Mouse (Mus musculus) layer of hippocampus, adult 18-20 months (tissue): ENCODE results near the gene Tmem9. TPM values are rescaled to one million over a fixed set of nuclear protein-coding genes. Genes with fewer than 3 reads are reported as not detected.

Experiments
- DNase-seq, 2 experiments: peaks; one replicate each; pipeline ENCODE4 v3.0.0; 2022; ENCODE audit warnings: low spot score in 2 of 2
- total RNA-seq, 2 experiments: library from RNA; stranded (reverse); gene quantifications; 2 replicates each; pipeline ENCODE4 v1.2.3; 2021

The Tmem9 gene
- total RNA-seq, 2 experiments from 2014 or later = 64.0 to 64.2 TPM

DNA sequence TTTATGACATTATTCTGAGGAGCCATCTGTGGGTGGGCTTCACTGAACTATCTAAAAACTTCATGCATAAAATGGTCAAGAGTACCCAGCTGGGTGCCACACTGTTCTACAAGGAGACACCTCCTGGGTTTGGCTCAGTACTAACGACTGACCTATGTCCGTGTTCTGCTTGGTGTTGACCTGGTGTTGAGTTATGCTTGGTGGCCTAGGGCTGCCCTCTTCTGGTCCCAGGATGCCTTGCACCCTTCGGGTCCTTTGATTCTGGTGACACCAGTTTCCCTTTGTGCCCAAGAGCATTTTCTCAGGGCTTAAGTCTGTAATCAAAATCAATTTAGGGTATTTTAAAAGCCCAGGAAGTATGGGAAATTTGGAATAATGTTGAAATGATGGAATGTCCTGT lies 68.1 kb downstream of the Tmem9 start:
- peak in 1 of 2 experiments; percentile 63 for DNase-seq

DNA sequence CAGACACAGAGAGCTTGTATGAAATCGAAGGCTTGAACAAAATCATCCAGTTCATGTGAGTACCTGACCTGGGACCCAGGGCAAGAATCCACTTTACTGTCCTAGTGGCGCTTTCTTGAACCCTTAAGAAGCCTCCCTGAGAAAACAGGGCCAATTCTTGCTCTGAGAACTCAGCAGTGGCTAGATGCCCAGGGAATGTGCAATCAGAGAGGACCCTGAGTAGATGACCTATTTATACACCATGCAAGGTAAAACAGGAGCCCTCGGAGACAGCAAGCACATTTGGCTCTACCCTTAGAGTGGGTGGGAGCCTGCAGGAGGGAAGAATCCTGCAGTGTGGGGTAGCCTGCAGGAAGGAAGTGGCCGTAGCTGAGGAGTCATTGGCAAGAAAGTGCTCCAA lies 69.7 kb downstream of the Tmem9 start:
- no peak for DNase-seq

DNA sequence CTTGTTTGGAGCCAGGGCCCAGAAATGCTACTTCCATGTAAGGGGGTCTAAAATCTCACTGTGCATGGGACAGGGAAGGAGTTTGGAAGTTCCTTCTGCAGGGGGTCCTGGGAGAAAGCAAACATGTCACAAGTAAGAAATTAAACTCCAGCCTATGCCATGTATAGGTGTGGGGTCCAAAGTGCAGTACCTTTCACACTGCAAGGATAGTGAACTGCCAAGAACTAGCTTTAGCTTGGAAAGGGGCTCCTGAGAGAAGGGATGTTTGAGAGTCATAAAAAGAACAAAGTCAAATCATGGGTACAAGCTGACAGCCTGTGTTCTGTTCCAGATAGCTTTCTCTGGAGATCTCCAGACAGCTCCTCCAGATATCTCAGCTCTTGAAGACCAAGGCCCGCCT lies 73.2 kb downstream of the Tmem9 start:
- no peak for DNase-seq

Other genes starting within 250 kb of the Tmem9 start
- gene Phlda3, start 242.0 kb upstream of the Tmem9 start, total RNA-seq = 10 to 100 TPM; 13.2 to 13.9 TPM
- gene Tnni1, start 228.7 kb upstream of the Tmem9 start, total RNA-seq = 1 to 10 TPM; 1.2 to 1.5 TPM
- 1 to 10 TPM; 1.0 to 1.3 TPM for gene Lad1, start 189.6 kb upstream of the Tmem9 start, total RNA-seq
- gene Tnnt2, start 171.8 kb upstream of the Tmem9 start, total RNA-seq = 1 to 10 TPM; 1.7 to 2.0 TPM
- not detected for gene Pkp1, start 88.9 kb upstream of the Tmem9 start, total RNA-seq
- under 1 TPM; 0.23 to 0.59 TPM for gene Igfn1, start 1.8 kb upstream of the Tmem9 start, total RNA-seq
- not detected for gene Ascl5, start 42.7 kb downstream of the Tmem9 start, total RNA-seq
- 1 to 10 TPM in 1 of 2 experiments, under 1 TPM in 1; 0.91 to 1.1 TPM for gene Cacna1s, start 44.6 kb downstream of the Tmem9 start, total RNA-seq
- gene Kif21b, start 123.2 kb downstream of the Tmem9 start, total RNA-seq = 10 to 100 TPM; 31.7 to 31.9 TPM
- under 1 TPM; 0.41 to 0.54 TPM for gene Mroh3, start 204.7 kb downstream of the Tmem9 start, total RNA-seq
- gene Inava, start 226.1 kb downstream of the Tmem9 start, total RNA-seq = 1 to 10 TPM; 2.7 to 3.0 TPM